Mouse (Mus musculus) megakaryocyte, embryonic 14.5 days (primary cell): ENCODE data around the gene Gabrb1.

Source experiments
- FLI1 ChIP-seq: IDR thresholded peaks from 2 replicates; pipeline ENCODE4 v1.6.1; 2012; ENCODE audit warnings: low read length, inconsistent platforms, mixed read lengths
- GATA1 ChIP-seq: IDR thresholded peaks from 3 replicates; pipeline ENCODE4 v1.6.1; 2012; ENCODE audit warnings: mixed read lengths, low read length, inconsistent platforms, borderline replicate concordance

DNA sequence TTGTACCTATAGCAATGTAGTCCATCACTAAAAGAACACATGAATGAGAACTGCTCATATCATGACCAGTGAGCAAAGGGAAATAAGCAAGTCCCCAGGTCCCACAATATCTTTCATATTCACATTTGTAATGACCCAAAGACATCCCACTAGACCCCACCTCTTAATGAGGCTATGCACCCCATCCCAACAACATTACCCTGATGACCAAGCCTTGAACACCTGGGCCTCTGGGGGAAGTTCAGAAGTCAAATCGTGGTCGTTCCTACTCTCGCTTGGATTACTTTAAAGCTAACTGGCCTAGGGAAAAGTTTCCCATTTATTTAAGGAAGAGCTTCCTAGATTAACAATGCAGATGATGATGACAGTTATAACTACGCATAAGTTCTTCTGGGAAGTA is 318.2 kb downstream of the Gabrb1 start:
- no peak for TF ChIP-seq GATA1
- TF ChIP-seq FLI1: no peak
